Mouse (Mus musculus) frontal cortex, postnatal 14 days (tissue): ENCODE results near the gene Olfr1393.
"Not testable (repeated sequence)": the region's sequence is repeated elsewhere in the genome, so short reads cannot be mapped to it uniquely, and the experiment has no call there.

Experiments used
- DNase-seq, 2 experiments: peaks; one replicate each; pipeline ENCODE4 v3.0.0; 2022; ENCODE audit warnings: low spot score in 2 of 2

The Olfr1393 gene

DNA sequence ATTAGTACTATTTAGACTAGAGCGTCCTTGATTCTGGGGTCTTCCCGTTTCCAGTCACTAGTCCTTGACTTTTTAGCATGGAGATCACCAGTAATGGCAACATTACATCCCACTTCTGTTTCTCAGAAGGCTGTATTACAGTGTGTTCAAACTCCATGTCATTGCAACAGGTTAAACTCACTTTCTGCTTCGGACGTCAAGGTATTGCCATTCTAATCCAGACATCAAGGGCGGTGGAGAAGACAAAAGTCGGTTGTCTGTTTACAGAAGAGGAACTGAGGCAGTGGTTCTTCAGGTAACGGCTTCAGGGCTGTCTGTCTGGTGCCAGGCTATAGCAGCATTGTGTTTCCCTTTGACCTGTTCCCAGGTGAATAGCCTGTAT lies 26.7 kb upstream of the Olfr1393 start:
- DNase-seq, result no peak

DNA sequence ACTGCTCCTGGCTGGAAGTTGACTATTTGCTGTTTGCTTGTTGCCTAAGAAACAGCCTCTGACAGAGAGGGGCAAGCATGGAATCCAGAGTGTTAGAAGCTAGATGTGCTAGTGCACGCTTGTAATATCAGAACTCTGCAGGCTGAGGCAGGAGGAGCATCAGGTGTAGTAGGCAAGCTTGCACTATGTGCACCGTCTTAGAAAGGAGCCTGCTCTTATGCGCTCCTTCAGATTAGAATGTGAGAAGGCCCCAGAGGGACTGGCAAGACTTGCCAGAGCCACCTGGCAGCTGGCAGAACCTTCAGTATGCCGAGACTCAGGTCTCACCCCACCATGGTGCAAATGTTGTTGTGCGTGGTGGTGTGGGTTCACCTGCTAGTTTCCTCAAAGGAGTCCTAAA lies 26.1 kb upstream of the Olfr1393 start:
- no peak for DNase-seq

DNA sequence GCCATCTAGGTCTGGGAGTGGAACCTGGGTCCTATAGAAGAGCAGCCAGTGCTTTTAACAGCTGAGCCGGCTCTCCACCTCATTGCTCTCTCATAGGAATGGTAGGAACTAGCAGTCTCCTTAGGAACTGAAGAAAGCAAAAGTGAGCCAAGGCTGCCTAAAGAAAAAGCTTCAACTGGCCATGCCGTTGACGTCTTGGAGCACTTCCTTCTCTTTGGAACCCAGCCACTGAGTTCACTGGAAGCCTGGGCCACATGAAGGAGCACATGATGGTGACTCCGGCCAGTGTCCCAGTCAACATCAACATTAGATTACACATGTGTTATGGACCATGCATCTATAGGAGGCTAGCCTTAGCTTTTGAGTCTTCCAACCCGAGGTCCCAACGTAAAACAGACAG lies 25.1 kb upstream of the Olfr1393 start:
- DNase-seq, result no peak

DNA sequence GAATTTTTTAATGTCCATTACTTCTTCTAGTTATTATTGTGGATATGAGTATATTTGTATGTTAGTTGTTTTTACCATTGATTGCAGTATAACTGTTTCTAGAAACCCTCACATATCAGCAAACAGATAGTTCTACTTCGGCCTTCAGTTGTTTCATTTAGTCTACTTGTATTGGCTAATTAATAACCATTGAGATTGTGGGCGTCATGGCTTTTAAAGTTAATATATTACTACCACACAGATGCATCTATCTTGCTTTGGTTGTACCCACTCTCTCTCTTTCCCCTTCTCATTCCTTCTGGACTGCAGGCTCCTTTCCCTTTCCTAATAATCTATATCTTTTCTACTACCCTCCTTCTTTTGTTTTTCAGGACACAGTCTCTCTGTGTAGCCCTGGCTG lies 18.8 kb upstream of the Olfr1393 start:
- DNase-seq, result no peak

DNA sequence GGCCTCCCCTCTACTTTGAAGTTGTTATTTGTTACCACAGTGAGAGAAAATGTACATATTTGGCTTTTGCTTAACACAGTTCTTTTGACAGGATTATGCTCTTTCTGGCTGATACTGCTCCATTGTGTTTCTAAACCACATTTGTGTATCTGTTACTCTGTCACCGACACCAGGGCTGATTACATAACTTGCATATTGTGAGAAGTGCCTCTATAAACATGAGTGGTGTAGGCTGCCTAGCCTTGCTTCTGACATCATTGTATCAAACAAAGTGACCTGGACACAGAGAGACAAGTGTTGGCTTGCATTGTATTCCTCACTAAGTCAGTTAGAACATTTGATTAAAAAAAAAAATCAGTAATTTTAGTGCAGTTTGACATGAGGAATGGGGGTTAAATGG lies 18.3 kb upstream of the Olfr1393 start:
- no peak for DNase-seq

DNA sequence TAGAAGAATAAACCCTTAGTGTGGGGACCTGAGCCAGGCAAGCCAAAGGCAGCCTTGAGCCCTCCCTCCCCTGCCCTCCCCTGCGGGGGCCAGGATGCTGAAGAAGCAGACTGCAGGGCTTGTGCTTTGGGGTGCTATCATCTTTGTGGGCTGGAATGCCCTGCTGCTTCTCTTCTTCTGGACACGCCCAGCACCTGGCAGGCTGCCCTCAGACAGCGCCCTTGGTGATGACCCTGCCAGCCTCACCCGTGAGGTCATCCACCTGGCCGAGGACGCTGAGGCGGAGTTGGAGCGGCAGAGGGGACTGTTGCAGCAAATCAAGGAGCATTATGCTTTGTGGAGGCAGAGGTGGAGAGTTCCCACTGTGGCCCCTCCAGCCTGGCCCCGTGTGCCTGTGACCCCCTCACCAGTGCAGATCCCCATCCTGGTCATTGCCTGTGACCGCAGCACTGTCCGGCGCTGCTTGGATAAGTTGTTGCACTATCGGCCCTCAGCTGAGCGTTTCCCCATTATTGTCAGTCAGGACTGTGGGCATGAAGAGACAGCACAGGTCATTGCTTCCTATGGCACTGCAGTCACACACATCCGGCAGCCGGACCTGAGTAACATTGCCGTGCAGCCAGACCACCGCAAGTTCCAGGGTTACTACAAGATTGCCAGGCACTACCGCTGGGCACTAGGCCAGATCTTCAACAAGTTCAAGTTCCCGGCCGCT lies 17.3 kb upstream of the Olfr1393 start:
- DNase-seq, result no peak

DNA sequence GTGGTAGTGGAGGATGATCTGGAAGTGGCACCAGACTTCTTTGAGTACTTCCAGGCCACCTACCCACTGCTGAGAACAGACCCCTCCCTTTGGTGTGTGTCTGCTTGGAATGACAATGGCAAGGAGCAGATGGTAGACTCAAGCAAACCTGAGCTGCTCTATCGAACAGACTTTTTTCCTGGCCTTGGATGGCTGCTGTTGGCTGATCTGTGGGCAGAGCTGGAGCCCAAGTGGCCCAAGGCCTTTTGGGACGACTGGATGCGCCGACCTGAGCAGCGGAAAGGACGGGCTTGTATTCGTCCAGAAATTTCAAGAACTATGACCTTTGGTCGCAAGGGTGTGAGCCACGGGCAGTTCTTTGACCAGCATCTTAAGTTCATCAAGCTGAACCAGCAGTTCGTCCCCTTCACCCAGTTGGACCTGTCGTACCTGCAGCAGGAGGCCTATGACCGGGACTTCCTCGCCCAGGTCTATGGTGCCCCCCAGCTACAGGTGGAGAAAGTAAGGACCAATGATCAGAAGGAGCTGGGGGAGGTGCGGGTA lies 16.7 kb upstream of the Olfr1393 start:
- no peak for DNase-seq

DNA sequence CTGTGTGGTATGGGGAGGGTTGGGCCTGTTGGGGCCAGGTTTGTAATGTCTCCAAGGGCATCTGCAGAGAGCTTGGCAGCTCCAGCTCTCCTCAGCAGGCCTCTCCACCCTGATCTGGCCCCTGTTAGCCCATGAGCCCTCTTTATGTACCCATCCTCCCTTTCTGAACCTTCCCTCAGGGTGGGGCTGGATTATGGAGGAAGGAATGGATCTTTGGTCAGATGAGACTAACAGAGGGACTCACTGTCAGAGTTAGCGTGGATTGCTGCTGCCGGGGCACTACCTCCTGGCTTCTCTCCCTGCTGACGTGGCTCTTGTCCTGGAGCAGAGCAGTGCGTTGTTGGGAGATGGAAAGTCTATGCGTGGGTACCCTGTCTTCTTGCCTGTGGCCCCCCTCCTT lies 15.8 kb upstream of the Olfr1393 start:
- no peak for DNase-seq

DNA sequence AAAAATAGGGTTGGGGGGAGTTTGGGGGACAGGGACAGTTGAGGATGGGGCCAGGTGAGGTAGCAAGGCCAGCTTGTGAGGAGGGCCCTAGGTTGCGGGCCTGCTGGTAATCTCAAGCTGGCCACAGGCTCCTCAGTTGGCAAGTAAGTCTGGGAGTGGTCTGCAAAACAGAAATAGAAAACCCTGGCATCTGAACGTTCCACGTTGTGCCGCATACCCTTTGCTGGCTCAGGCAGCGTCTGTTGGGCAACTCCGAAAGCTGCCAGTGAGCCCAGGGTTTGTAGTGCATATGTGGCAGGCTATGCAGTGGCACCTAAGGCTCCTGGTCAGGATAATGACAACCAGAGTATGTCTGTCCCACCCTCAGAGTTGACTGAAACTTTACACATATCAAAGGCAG lies 15.0 kb upstream of the Olfr1393 start:
- DNase-seq, result no peak

DNA sequence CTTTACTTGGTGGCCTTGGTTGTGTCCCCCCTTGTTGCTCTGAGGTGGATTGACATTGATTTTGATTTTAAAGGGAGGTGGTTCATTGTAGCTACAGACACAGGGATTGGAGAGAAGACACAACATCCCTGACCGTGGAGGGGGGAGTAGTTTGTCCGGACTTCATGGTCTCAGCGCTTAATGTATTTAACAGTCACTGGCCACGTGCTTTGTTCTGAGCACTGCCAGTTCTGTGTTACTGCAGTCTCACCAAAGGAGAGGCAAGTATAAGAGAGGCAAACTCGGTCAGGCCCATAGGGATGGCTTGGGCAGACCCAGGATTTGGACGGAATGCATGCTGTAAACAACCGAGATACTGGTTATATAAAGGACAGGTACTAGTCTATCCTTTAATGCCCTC lies 14.0 kb upstream of the Olfr1393 start:
- no peak for DNase-seq

DNA sequence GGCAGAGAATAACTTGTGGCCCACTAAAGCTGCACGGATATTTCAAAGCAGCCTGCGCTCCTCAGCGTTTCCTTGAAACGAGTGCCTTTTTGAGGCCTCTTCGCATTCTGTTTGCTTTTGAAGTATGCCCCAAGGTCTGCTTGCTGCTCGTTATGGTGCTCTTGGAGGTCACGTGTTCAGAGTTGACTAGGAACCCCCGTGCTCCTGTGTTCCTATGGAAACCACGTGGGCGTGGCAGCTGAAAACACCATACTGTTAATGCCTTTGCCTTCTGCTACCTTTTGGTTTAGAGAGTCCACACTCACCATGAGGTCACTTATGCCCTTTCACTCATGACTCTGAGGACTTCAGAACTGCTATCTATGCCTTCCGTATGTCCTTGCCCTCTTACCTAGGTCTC lies 13.5 kb upstream of the Olfr1393 start:
- no peak for DNase-seq

DNA sequence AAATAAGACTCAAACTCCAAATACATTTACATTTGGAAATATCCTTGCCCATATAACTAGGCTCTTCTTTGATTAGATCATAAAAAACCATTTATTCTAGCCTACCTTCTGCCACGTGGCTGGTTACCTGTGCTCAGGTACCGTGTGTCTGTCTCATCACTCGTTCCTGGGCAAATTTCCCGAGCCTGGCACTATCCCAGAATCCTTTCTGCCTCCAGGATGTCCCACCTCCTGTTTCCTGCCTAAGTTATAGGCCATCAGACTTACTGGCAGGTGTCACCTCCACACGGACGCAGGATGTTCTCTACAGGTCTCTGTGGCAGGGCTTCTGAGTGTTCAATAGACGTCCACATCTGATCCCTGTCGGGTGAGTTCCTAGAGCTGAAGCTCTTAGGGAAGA lies 13.0 kb upstream of the Olfr1393 start:
- DNase-seq, result no peak

DNA sequence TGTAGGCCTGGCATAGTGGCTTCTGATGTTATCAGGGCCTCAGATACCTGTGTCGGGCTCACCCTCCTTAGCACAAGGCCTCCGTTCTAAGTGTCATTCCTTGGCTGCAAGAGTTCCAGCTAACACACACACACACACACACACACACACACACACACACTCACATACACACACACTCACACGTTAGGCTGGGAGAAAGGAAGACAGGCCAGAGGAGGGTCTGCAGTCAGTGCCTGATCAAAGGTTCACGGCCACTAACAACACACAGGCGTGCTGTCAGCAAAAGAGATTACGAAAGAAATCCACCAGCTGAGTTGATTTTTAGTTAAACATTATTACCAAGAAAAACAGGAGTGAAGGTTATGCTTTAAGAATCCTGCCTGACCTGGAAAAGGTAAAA lies 11.4 kb upstream of the Olfr1393 start:
- no peak for DNase-seq

DNA sequence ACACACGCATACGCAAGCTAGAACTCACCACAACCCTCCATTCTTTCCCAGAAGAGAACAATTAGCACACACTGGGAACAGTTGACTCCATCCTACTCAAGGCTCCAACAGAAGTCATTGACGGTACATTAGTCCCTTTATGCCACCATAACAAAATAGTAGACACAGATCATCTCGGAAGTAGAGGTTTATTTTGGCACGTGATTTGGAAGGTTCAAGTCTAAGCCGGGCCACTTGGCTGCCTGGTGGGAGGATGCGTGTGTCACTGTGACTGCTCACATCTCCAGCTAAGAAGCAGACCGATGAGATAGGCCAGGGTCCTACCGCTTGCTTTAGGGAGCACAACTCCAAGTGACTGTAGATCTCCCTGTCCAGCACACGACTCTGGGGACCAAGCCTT lies 10.8 kb upstream of the Olfr1393 start:
- DNase-seq, result no peak

DNA sequence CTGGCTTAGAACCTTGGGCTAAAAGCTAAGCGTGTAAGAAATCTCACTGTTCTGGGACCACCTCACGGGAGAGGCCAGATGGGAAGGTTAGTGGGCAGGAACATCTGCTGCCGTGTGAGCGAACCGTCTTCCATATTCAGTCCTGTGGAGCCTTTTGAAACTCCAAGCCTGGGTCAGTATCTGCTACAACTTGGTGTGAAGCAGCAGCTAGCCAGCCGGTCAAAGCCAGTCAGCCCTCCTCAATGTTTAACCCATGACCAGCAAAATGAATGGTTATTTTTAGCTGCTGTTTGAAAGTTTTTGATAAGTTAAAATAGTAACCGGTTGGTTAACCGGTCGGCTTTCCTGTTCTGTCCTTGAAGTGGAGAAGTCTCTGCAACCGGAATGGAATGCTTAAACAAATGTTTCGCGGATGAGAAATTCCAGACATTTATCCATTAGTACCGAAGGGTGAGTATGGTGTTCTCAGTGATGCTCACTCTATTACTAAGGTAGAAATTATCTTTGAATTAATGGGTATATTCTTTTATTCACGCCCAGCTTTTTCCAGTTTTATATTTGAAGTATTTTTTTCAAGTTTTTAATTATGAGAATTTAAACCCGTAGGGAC lies 10.0 kb upstream of the Olfr1393 start:
- DNase-seq, result no peak

DNA sequence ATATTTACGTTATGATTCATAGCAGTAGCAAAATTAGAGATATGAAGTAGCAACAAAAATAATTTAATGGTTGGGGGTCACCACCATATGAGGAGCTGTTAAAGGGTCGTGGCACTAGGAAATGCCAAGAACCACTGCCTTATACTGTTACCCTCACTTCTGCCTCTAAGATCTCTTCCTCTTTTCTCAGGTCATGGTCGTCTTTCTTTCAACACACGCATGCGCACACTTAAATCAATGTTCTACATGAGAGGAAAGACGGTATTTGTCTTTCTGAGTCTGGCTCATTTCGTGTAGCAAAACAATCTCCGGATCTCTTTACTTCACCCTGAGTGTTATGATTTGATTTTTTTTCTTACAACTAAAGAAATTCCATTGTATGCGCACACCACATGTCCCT lies 8.3 kb upstream of the Olfr1393 start:
- DNase-seq, result no peak

DNA sequence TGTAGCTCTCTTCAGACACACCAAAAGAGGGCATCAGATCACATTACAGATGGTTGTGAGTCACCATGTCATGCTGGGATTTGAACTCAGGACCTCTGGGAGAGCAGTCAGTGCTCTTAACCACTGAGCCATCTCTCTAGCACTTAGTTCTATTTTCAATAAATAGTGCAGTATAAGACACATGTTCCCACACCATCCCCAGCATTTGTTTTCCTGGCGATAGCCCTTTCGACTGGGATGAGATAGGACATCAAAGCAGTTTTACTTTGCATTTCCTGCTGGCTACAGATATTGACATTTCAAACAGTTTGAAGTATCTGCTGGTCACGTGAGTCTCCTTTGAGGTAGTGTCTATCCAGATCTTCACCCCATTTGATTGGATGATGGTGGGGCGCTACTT lies 7.7 kb upstream of the Olfr1393 start:
- no peak for DNase-seq

DNA sequence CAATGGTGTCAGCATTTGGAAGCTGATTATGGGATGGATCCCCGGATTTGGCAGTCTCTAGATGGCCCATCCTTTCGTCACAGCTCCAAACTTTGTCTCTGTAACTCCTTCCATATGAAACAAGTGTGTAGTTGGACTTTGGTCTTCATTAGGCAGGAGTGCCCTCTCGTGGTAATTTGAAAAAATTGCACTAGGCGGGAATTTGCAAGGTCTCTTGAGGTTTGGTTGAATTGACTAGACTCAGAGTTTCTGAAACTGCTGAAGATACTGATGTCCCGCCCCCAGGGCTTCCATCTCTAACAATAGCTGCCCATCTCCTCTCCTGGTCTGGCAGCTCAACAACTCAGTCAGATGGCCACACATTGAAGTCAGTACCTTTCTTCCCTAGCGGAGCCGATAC lies 6.8 kb upstream of the Olfr1393 start:
- no peak for DNase-seq

DNA sequence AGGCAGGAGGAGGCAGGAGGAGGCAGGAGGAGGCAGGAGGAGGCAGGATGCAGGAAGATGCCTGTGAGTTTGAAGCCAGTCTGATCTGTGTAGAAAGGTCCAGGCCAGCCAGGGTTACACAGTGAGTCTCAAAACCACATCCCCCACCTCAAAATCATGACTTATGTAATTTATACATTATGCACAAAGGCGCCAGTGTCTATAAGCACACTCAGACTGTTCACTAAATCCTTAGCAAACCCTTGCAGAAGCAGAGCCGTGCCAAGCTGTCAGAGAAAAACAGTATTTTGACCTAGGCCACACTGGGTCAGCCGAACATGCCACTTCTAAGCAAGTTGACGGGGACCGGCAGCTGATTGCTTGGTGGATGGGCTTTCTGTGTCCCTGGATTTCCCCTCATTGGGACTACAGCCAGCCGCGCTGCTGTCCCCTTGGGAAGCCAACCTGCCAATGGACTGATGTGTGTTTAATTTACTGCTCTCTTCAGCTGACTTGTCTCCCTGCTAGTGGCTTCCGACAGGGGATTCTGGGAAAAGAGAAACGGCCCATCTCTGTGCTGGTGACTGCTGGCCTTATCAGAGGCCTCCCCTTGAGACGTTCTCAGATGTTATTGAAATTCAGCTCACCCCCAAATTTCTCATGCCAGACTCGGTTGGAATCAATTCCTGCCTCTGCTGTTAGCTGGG lies 4.1 kb upstream of the Olfr1393 start:
- no peak for DNase-seq

DNA sequence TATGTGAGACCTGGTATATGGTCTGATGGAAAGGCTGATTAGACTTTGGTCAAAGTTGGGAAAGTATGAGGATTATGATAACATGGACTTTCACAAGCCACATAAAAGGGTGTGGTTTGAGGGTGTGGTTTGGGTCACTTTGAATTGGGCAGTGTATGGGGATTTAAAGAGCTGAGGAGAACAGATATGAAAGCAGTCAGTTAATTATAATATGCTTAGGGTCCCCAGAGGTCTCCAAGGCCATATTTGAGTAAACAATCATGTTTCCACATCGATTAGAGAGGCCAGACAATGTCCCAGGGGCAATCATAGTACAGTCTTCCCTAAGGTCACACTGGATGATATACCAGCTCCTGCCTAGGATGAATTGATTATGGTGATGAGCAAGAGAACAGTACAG lies 6.9 kb downstream of the Olfr1393 start, which contains the start of gene Olfr1392:
TSS of gene Olfr1392 (plus strand) at position 301 of the 400 bp plus-strand sequence.
- not testable (repeated sequence) for DNase-seq

DNA sequence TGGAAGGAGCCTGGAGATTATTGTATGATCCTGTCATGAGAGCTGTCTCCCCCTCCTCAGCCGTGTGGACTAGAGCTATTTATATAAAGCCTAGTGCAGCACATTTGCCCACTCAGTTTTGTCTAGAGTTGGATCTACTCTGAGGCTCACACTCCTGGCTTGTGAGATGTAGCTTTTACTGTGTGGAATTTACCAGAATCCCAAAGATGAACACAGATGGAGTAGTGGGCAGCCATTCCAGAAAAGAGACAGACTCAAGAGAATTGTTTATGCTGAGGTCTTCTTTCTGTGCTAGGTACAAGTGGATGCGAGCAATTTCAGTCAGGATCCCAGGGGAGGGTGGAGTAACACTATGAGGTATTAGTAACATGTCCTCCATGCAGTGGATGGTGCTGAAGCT lies 9.1 kb downstream of the Olfr1393 start:
- no peak for DNase-seq

DNA sequence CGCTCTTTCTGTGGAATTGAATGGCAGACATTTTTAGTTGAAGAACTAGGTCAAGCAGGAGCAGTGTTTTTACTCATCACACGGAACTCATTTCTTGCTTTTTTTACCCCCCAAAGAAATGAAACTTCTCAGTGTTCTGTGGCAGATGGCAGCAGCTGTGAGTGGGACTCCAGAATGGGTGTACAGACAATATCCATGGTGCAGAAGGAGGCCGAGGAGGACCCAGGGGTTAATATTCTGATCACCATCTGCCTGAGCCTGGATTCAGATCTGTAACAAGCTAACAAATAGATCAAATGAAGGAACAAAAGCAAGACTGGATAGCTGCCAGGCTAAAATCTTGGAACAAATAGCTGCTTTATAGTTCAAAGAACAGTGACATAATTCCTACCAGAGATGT lies 14.7 kb downstream of the Olfr1393 start:
- no peak for DNase-seq

DNA sequence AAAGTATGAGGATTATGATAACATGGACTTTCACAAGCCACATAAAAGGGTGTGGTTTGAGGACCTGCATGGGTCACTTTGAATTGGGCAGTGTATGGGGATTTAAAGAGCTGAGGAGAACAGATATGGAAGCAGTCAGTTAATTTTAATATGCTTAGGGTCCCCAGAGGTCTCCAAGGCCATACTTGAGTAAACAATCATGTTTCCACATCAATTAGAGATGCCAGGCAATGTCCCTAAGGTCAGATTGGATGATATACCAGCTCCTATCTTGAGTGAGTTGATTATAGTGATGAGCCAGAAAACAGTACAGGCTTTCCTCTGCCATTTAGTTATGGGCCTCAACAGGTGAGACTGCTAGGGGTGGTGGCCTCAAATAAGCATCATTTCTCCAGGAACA lies 26.3 kb downstream of the Olfr1393 start, which contains the start of gene Olfr10:
TSS of gene Olfr10 (plus strand) at position 301 of the 400 bp plus-strand sequence.
- DNase-seq, result no peak
